Mouse (Mus musculus): ENCODE results near the gene Ttyh1. TPM values are rescaled to one million over a fixed set of nuclear protein-coding genes. Genes with fewer than 3 reads are reported as not detected.

Ttyh1 gene
- polyA plus RNA-seq (2016; fragmentation: Nextera tagmentation; extraction: Ambion mirVana) = 111 and 113 TPM in 2 replicates

DNA sequence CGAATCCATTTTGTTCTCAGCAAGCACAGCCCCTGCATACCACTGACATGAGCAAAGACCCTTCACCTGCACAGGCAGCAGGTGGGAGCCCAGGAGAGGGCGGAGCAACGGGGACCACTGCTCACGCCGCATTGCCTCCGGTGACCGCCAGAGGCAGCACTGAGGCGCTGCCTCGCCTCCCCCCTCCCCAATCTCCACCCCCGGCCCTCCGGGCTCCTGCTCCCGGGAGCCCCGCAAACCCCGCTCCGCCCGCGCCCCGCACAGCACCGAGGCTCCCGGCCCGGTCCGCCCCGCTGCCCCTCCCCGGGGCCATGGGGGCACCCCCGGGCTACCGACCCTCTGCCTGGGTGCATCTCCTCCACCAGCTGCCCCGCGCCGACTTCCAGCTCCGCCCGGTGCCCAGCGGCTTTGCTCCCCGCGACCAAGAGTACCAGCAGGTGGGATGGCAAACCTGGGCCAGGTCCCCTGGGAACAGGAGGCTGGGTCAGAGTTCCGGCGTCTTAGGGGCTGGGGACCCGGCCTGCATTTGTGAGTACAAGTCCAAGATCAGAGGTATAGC lies at the start of gene Ttyh1:
Gene Ttyh1, plus strand, starts transcription at position 65 of the 559 bp plus-strand sequence.
- peak within 1 kb of the TSS; percentile 81 for H3K9ac ChIP-seq
- peak within 1 kb of the TSS; percentile 68 for H3K4me2 ChIP-seq (replicated peaks)
- no peaks in the 10 kb centered on the region for H3K27me3 ChIP-seq (replicated peaks)
- no peaks in the 10 kb centered on the region for H3K9me3 ChIP-seq
- H3K4me3 ChIP-seq = peak within 1 kb of the TSS; percentile 62
- H3K27ac ChIP-seq = peak within 1 kb of the TSS; percentile 57; the same call in 1 of the 2 replicates
- no peak for ATAC-seq (ENCODE audit: low FRiP score, low read depth)
- H3K36me3 ChIP-seq = no peaks in the 10 kb centered on the region
- WGBS = under 1% methylated on average over 37 of the region's 37 CpGs
- H3K4me1 ChIP-seq = peaks cover 43% of the 10 kb centered on the region

DNA sequence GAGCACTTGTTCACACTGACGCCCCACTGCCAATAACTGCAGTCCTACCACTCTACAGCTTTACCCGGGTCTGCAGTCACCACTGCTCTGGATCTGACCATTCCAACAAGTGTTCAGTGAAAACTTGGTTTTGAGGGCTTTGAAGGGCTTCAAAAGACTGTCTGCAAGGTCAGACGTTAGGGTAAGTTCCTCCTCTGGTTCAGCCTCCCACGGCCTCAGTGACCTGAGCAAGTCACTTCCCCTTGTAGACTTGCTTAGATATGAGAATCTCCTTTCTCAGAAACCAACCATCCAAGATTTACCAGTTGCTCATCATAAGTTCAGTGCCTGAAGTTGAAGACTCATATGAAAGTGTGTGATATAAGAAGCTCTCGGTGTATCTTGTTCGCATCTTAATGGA lies 48.1 kb upstream of the Ttyh1 start:
- Histone ChIP-seq H3K36me3 (no peaks in the 10 kb centered on the region), H3K27me3 (replicated peaks) (no peaks in the 10 kb centered on the region), H3K9ac (no peak overlapping the region), H3K4me1 (no peaks in the 10 kb centered on the region), H3K4me3 (no peak overlapping the region), H3K27ac (no peak overlapping the region), H3K4me2 (replicated peaks) (no peak overlapping the region), H3K9me3 (no peaks in the 10 kb centered on the region)
- WGBS = 85% methylated on average over 6 of the region's 6 CpGs
- no peak for ATAC-seq (ENCODE audit: low FRiP score, low read depth)

DNA sequence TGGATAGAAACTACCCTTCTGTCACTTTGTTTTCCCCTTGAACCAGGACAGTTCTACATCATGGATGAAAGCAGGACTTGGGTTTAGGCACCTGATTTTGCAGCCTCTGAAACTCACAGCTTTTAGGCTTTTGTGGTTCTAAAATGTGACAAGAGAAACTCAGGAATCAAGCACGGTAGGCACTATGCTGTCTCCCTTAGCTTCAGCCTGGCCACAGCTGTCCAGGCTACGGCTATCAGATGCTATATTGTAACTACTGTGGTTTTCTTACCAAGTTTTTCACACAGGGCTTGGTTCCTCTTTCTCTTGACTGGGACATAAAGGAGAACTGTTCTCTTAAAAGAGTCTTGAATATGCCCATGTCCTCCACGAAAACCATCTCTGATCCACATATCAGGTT lies 46.1 kb upstream of the Ttyh1 start:
- WGBS = 82% methylated on average over 3 of the region's 3 CpGs
- no peaks in the 10 kb centered on the region for H3K27me3 ChIP-seq (replicated peaks)
- no peaks in the 10 kb centered on the region for H3K9me3 ChIP-seq
- no peaks in the 10 kb centered on the region for H3K36me3 ChIP-seq
- no peak overlapping the region for H3K4me3 ChIP-seq
- no peaks in the 10 kb centered on the region for H3K4me1 ChIP-seq
- H3K27ac ChIP-seq = no peak overlapping the region
- H3K4me2 ChIP-seq (replicated peaks) = no peak overlapping the region
- no peak overlapping the region for H3K9ac ChIP-seq
- ATAC-seq (ENCODE audit: low FRiP score, low read depth) = no peak

DNA sequence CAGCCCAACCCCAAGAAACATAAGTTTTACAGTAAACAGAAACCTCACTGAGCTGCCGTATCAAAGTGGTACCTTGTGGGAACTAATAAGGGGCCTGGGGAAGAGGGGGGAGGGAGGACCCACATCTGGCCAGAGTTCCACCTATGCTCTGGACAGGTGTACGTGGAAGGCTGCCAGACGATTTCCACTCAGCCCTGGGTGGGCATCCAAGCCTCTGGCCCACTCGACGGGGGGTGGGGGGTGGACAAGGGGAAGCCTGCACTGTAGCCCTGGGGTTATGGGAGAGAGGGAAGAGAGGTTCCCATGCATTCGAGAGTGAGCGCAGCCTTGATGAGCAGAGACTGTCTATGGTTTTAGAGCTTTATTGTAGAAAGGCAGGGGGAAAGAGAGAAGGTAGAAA lies 39.7 kb upstream of the Ttyh1 start:
- no peak for ATAC-seq (ENCODE audit: low FRiP score, low read depth)
- WGBS = 87% methylated on average over 7 of the region's 7 CpGs

DNA sequence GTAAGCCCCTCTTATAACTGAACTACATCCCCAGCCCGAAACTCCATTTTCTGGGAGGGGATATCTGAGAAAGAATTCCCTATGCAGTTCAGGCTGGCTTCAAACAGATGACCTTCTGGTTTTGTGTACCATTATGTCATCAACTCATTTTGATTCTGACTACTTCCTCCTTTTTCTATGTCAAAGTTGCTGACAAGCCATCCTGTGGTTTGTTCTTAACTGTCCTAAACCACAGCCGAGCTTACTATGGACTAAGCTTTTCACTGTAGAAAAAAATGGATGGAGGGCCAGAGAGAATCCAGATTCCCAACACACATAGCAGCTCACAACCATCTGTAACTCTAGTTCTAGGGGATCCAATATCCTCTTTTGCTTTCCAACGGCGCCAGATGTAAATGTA lies 38.7 kb upstream of the Ttyh1 start:
- Histone ChIP-seq H3K4me3 (no peak overlapping the region), H3K9me3 (no peaks in the 10 kb centered on the region), H3K27ac (no peak overlapping the region), H3K27me3 (replicated peaks) (no peaks in the 10 kb centered on the region), H3K4me1 (no peaks in the 10 kb centered on the region), H3K4me2 (replicated peaks) (no peak overlapping the region), H3K36me3 (no peaks in the 10 kb centered on the region), H3K9ac (no peak overlapping the region)
- no peak for ATAC-seq (ENCODE audit: low FRiP score, low read depth)
- 87% methylated on average over 4 of the region's 4 CpGs for WGBS

More for the DNA sequence above, 39.7 kb upstream of the Ttyh1 start:
- Histone ChIP-seq H3K4me2 (replicated peaks) (no peak overlapping the region), H3K9ac (no peak overlapping the region), H3K27me3 (replicated peaks) (no peaks in the 10 kb centered on the region), H3K4me3 (no peak overlapping the region), H3K27ac (no peak overlapping the region), H3K9me3 (no peaks in the 10 kb centered on the region), H3K36me3 (no peaks in the 10 kb centered on the region), H3K4me1 (no peaks in the 10 kb centered on the region)

DNA sequence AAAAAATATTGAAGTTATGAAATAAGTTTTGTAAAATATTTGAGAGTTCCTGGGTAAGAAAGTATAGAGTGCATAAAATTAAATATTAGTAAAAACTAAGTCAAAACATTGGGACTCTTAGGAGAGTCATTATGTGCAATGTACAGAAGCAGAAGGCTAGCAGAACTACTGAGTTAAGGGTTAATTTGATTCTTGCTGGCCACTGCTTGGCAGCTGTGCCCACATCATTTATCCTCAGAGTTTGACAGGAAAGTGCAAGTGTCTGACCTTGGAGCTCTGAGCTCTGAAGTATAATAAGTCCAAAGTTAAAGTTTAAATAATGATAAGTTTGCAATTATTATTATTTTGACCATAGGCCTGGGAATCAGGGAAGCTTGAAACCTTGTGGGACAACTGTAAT lies 37.5 kb upstream of the Ttyh1 start:
- Histone ChIP-seq H3K4me3 (no peak overlapping the region), H3K27me3 (replicated peaks) (no peaks in the 10 kb centered on the region), H3K9ac (no peak overlapping the region), H3K4me1 (no peaks in the 10 kb centered on the region), H3K4me2 (replicated peaks) (no peak overlapping the region), H3K36me3 (no peaks in the 10 kb centered on the region), H3K27ac (no peak overlapping the region), H3K9me3 (no peaks in the 10 kb centered on the region)
- ATAC-seq (ENCODE audit: low FRiP score, low read depth) = no peak

DNA sequence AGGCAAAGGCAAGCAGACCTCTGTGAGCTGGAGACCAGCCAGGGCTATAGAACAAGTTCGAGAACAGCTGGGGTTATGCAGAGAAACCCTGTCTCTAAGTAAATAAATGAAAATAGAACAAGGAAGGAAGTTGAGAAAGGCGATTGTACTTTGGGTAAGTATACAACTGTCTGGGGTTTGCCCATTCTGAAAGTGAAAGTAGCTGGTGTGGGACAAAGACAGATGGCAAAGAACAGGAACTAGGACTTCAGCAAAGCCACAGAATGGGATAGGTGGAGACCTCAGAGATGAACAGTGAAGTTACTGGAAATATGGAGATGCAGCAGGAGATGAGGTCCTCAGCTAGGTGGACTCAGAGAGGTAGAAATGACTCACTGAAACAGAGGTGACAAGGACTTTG lies 36.4 kb upstream of the Ttyh1 start:
- Histone ChIP-seq H3K4me1 (no peaks in the 10 kb centered on the region), H3K36me3 (no peaks in the 10 kb centered on the region), H3K9me3 (no peaks in the 10 kb centered on the region), H3K27me3 (replicated peaks) (no peaks in the 10 kb centered on the region), H3K9ac (no peak overlapping the region), H3K4me3 (no peak overlapping the region), H3K27ac (no peak overlapping the region), H3K4me2 (replicated peaks) (no peak overlapping the region)
- WGBS = 67% methylated on average over 2 of the region's 2 CpGs
- ATAC-seq (ENCODE audit: low FRiP score, low read depth) = no peak

DNA sequence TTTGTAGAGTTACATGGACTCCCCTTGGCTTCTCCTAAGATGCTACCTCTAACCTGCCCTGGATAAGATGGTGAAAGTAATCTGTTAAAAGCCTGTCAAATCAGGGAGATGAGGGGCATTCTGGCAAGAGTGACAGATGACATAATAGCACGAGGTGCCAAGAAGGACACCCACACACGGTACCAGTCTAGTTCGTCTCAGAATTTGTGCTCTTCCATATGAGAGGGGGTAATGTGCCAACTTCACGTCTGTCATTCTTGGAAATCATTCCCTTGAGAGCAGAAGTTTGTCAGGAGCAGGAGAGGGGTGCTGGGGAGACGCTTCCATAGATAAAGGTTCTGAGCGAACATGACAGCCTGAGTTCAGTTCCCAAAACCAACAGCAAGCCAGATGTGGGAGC lies 35.0 kb upstream of the Ttyh1 start:
- 80% methylated on average over 6 of the region's 6 CpGs for WGBS
- H3K9me3 ChIP-seq = no peaks in the 10 kb centered on the region
- ATAC-seq (ENCODE audit: low FRiP score, low read depth) = no peak

DNA sequence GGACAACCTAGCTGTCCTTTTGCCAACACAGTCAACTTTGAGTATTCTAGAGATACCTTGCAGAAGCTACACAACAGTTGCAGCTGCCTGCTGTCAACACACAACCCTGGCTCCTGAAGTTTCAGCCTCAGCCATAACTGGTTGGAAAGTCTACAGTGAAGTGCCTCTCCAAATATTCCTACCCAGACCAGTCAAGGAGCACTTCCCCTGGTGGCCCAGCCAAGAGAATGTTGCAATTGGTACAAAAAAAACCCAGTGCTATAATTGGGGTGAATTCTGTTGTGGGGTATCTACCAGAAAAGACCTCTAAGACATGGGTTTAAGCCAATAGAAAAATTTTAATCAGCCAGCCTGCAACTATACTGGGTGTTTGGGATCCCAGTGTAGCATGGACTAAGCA lies 33.6 kb upstream of the Ttyh1 start:
- H3K9ac ChIP-seq = no peak overlapping the region
- H3K4me2 ChIP-seq (replicated peaks) = no peak overlapping the region
- no peaks in the 10 kb centered on the region for H3K36me3 ChIP-seq
- no peaks in the 10 kb centered on the region for H3K4me1 ChIP-seq
- no peak for ATAC-seq (ENCODE audit: low FRiP score, low read depth)
- H3K27ac ChIP-seq = no peak overlapping the region
- no peaks in the 10 kb centered on the region for H3K27me3 ChIP-seq (replicated peaks)
- H3K4me3 ChIP-seq = no peak overlapping the region
- H3K9me3 ChIP-seq = no peaks in the 10 kb centered on the region

More for the DNA sequence above, 35.0 kb upstream of the Ttyh1 start:
- Histone ChIP-seq H3K4me3 (no peak overlapping the region), H3K36me3 (no peaks in the 10 kb centered on the region), H3K27ac (no peak overlapping the region), H3K4me2 (replicated peaks) (no peak overlapping the region), H3K27me3 (replicated peaks) (no peaks in the 10 kb centered on the region), H3K4me1 (no peaks in the 10 kb centered on the region), H3K9ac (no peak overlapping the region)

DNA sequence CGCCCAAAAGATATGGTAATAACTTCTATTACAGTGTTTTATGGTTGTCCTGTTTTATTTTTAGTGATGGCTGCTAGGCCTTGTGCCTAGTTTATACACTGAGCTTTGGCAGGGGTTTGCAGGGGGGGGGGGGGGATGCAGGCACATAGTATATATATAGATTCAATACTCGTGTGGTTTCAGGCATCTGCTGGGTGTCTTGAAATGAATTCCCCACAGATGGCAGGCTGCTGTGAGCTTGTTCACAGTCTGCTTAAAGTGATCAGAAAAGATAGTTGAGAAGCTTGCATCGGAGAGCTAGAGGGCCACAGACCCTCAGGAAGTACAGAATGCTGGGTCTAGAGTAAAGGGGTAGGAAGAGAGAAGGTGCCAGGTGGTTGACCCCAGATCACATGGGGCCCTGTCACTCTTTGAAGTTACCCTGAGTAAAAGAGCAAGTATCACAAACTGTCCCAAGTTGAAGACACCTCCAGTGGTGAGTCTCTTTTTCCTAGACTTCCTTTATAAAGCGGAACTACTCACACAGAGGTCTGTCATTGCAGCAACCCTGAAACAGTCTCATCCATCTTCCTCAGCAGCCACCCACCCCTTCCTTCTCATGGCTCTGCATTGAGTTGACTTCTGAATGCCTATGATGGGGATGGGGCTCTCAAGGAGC lies 31.8 kb upstream of the Ttyh1 start:
- Histone ChIP-seq H3K4me2 (replicated peaks) (no peak overlapping the region), H3K36me3 (no peaks in the 10 kb centered on the region), H3K9me3 (no peaks in the 10 kb centered on the region), H3K4me1 (no peaks in the 10 kb centered on the region), H3K27me3 (replicated peaks) (no peaks in the 10 kb centered on the region), H3K4me3 (no peak overlapping the region), H3K9ac (no peak overlapping the region), H3K27ac (no peak overlapping the region)
- WGBS = 85% methylated on average over 4 of the region's 4 CpGs
- ATAC-seq (ENCODE audit: low FRiP score, low read depth) = no peak

DNA sequence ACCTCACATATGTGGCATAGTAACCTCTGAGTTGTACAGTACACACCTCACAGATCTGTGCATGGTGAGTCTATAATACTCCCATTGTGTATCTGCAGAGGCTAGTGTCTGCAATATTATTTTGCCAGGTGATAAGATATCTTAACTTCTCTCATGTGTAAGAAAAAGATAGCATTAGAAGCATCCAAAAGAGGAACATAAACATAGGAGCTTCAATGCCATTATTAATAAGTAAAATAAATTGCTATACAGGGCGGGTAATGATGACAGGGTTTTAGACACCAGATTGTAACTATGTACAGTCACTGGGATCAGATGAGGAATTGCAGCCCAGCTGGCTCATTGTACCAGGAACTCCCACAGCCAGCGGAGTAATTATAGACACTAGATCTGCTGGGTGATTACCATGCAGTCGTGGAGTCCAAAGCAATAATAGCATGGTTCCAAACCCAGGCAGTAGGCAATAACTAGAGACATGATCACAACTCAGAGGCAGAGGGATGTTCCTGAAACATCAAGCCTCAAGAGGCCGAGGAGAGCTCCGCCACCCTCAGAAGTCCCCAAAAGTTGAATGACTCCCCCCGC lies 31.2 kb upstream of the Ttyh1 start:
- H3K9ac ChIP-seq = no peak overlapping the region
- no peak overlapping the region for H3K27ac ChIP-seq
- no peak overlapping the region for H3K4me2 ChIP-seq (replicated peaks)
- no peaks in the 10 kb centered on the region for H3K4me1 ChIP-seq
- no peaks in the 10 kb centered on the region for H3K9me3 ChIP-seq
- H3K4me3 ChIP-seq = no peak overlapping the region
- H3K27me3 ChIP-seq (replicated peaks) = no peaks in the 10 kb centered on the region
- 83% methylated on average over 6 of the region's 6 CpGs for WGBS
- no peaks in the 10 kb centered on the region for H3K36me3 ChIP-seq
- ATAC-seq (ENCODE audit: low FRiP score, low read depth) = no peak

DNA sequence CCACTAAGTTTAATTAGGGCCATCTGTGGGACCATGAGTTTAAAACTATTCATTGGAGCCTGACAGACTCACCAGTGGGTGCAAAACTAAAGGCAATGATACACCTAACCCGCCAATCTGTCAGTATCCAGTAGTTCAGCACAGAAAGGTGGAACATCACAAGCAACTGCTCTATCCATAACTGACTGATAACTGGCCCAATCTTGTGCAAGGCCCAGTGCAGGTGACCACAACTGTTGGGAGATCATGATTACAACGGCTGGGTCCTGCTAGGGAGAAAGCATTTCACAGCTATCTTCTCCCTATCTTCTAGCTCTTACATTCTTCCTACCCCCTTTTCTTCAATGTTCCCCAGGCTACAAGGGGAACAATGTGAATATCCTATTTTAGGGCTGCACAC lies 30.5 kb upstream of the Ttyh1 start:
- H3K9ac ChIP-seq = no peak overlapping the region
- no peak overlapping the region for H3K4me3 ChIP-seq
- H3K36me3 ChIP-seq = no peaks in the 10 kb centered on the region
- no peak overlapping the region for H3K27ac ChIP-seq
- no peak overlapping the region for H3K4me2 ChIP-seq (replicated peaks)
- 84% methylated on average over 2 of the region's 2 CpGs for WGBS
- no peaks in the 10 kb centered on the region for H3K9me3 ChIP-seq
- no peaks in the 10 kb centered on the region for H3K4me1 ChIP-seq
- no peaks in the 10 kb centered on the region for H3K27me3 ChIP-seq (replicated peaks)
- ATAC-seq (ENCODE audit: low FRiP score, low read depth) = no peak

DNA sequence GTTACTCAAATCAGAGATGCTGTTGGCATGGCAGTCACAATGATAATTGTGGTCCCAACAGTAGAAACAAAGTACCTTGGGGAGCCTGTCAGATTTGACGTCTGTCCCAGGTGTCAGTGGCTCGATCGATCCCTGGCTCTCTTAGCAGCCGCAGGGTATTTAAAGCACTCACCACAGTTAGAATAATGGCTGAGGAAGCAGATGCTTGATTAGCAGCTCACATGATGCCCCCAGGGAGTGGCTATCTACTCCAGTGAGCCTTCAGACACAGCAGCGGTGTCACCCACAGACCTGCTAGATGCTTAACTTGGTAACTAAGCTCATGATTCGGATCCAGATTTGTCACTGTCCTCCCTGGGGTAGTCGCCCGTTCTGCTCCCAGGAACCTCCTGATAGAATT lies 28.0 kb upstream of the Ttyh1 start:
- H3K36me3 ChIP-seq = no peaks in the 10 kb centered on the region
- 63% methylated on average over 8 of the region's 8 CpGs for WGBS
- no peak overlapping the region for H3K27ac ChIP-seq
- H3K4me2 ChIP-seq (replicated peaks) = no peak overlapping the region
- no peak overlapping the region for H3K4me3 ChIP-seq
- no peaks in the 10 kb centered on the region for H3K4me1 ChIP-seq
- H3K9me3 ChIP-seq = no peaks in the 10 kb centered on the region
- H3K9ac ChIP-seq = no peak overlapping the region
- ATAC-seq (ENCODE audit: low FRiP score, low read depth) = no peak
- H3K27me3 ChIP-seq (replicated peaks) = no peaks in the 10 kb centered on the region

Measured in neural tube, embryonic 12.5 days (tissue).